Mouse (Mus musculus) liver, postnatal 0 days (tissue): ENCODE results near the gene Siglece.

Experiments
- CTCF ChIP-seq: sonication (generic); IDR thresholded peaks from 2 replicates; pipeline ENCODE4 v1.5.1; 2016; ENCODE audit warnings: antibody characterized with exemption, low read depth
- EP300 ChIP-seq: IDR thresholded peaks from 2 replicates; pipeline ENCODE4 v1.6.1; 2016; ENCODE audit warnings: antibody characterized with exemption, low read depth, mild to moderate bottlenecking

DNA sequence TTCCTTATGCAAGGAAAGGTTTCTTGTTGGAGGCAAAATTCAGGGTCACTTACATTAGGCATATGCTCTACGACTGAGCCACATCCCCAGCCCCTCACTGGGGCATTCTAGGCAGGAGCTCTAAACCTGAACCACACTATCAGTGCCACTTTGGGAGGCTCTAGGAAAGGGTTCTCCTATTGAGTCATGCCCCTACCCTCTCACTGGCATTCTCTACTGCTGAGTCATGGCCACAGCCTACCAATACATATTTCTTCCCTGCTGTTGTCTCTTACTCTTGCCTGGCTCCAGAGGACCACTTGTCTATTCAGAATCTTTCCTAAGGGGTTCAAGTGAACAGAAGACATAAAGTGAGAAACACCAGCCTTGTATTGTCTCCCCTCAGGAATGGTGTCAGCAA is 2.8 kb upstream of the Siglece start:
- TF ChIP-seq CTCF, result no peak
- TF ChIP-seq EP300, result no peak
